Mouse (Mus musculus): Measurements from ENCODE around the gene Mtmr3. TPM values are rescaled to one million over a fixed set of nuclear protein-coding genes. Genes with fewer than 3 reads are reported as not detected.
A peak's percentile ranks its signal among the peaks of the same experiment; 100 is the strongest.

The Mtmr3 gene
- total and polyA plus RNA-seq, 3 experiments = 31.7 to 46.3 (median 32.5) TPM

DNA sequence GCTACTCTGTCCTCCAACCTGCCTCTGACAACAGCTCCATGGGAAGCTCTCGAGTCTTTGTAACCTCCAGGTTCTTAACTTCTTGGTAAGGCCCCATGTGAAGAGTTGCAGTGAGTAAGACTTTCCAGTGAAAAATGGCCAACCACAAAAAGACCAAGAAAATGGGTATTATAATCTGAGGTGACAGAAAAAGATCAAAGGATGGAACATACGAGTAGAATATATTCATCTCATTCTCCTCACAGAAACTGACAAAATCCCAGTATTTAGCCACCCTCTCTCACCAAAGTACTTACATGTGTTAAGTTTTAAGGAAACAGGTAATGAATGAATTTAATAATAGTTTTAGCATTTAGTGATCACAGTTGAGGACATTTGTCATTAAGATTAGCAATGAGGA, 88.2 kb downstream of the Mtmr3 start:
- Histone ChIP-seq H3K4me1 (ENCODE audit: control insufficient read depth in 1 of 2, insufficient read depth in 2 of 2) (peaks cover 5 to 22% of the 10 kb centered on the region in 2 experiments), H3K27me3 (replicated peaks) (no peaks in the 10 kb centered on the region), H3K79me2 (replicated peaks; ENCODE audit: control insufficient read depth, extremely low read depth, insufficient read depth, poor library complexity, severe bottlenecking) (no peaks in the 10 kb centered on the region), H3K4me3 (replicated peaks in 1 of 3; ENCODE audit: low read depth in 2 of 3, low read length in 2 of 3, poor library complexity in 1 of 3) (no peak overlapping the region), H3K9me3 (replicated peaks; ENCODE audit: low read length) (peaks cover 2% of the 10 kb centered on the region), H3K4me2 (ENCODE audit: insufficient read depth, low read depth, poor library complexity, severe bottlenecking) (0 out of 2 replicates have a peak overlapping the region, but pooled peaks have one; percentile 8), H3K36me3 (replicated peaks in 1 of 2; ENCODE audit: control insufficient read depth in 1 of 2, insufficient read depth in 1 of 2, low read length in 1 of 2) (peaks cover 19 to 68% of the 10 kb centered on the region in 2 experiments), H3K27ac (ENCODE audit: insufficient read depth, low read depth) (no peak overlapping the region), H3K9ac (ENCODE audit: insufficient read depth, low read depth) (no peak overlapping the region)
- dilution Hi-C loops (cut with MboI; ENCODE audit: extremely low pct_ligation_motif_present, extremely low pct_unique_long_range_greater_than_20kb, low sequenced_read_pairs) (no loop called here), in situ Hi-C loops (cut with MboI; ENCODE audit: low pct_ligation_motif_present, low pct_unique_long_range_greater_than_20kb, low sequenced_read_pairs) (loop anchor here (10.0 kb wide), 1 partner anchor 328 kb away; no protein-coding TSS in a partner anchor)
- DNase-seq (ENCODE audit: extremely low read depth) = peak; percentile 62
- TF ChIP-seq KAT2A (IDR thresholded peaks at IDR 0.05; ENCODE audit: insufficient replicate concordance, low read length) (no peak), SMC3 (IDR thresholded peaks at IDR 0.05; ENCODE audit: low read depth, low read length) (peak; percentile 13; the same call in 1 of the 2 replicates), TCF12 (IDR thresholded peaks at IDR 0.05; ENCODE audit: low read depth, low read length) (peak; percentile 68), PAX5 (IDR thresholded peaks at IDR 0.05; ENCODE audit: low read length) (no peak), ZNF384 (IDR thresholded peaks at IDR 0.05; ENCODE audit: low read depth, low read length) (no peak), NRF1 (IDR thresholded peaks at IDR 0.05; ENCODE audit: low read depth, low read length) (no peak), JUN (IDR thresholded peaks at IDR 0.05; ENCODE audit: insufficient read depth, low read depth, low read length) (peak; percentile 97), NELFE (IDR thresholded peaks at IDR 0.05; ENCODE audit: low read depth, low read length) (no peak), POLR2A (IDR thresholded peaks at IDR 0.05; ENCODE audit: low read depth, low read length) (no peak), GABPA (IDR thresholded peaks at IDR 0.05; ENCODE audit: insufficient replicate concordance, low read depth, low read length) (no peak), MEF2A (IDR thresholded peaks at IDR 0.05; ENCODE audit: borderline replicate concordance, low read depth, low read length) (peak; percentile 83), TBP (conservative IDR thresholded peaks at IDR 0.05; ENCODE audit: low read depth, low read length) (no peak), HCFC1 (IDR thresholded peaks at IDR 0.05; ENCODE audit: low read depth, low read length) (no peak; the same call in 1 of the 2 replicates), UBTF (IDR thresholded peaks at IDR 0.05; ENCODE audit: low read depth, low read length) (no peak), MAZ (IDR thresholded peaks at IDR 0.05; ENCODE audit: low read depth, low read length) (peak; percentile 53; the same call in 1 of the 2 replicates), MAFK (IDR thresholded peaks at IDR 0.05; ENCODE audit: insufficient replicate concordance, low read length) (peak; percentile 63; the same call in 1 of the 2 replicates), RAD21 (IDR thresholded peaks at IDR 0.05; ENCODE audit: low read depth, low read length) (no peak; the same call in 1 of the 2 replicates), IRF4 (IDR thresholded peaks at IDR 0.05; ENCODE audit: low read depth, low read length) (peak; percentile 85), CHD1 (IDR thresholded peaks at IDR 0.05; ENCODE audit: low read depth, low read length) (0 out of 2 replicates have a peak, but pooled peaks have one; percentile 64), MYC (IDR thresholded peaks at IDR 0.05; ENCODE audit: low read depth, low read length) (peak; percentile 76; the same call in 1 of the 2 replicates), ZKSCAN1 (IDR thresholded peaks at IDR 0.05; ENCODE audit: borderline replicate concordance, low read depth, low read length) (no peak), SIN3A (IDR thresholded peaks at IDR 0.05; ENCODE audit: low read length) (peak; percentile 64; the same call in 1 of the 2 replicates), ELF1 (IDR thresholded peaks at IDR 0.05; ENCODE audit: low read depth, low read length) (no peak), CTCF (conservative IDR thresholded peaks at IDR 0.05 in 1 of 2, IDR thresholded peaks at IDR 0.05 in 1 of 2; ENCODE audit: low read depth in 2 of 2, low read length in 2 of 2) (no peak), E2F4 (IDR thresholded peaks at IDR 0.05; ENCODE audit: insufficient replicate concordance, low read depth, low read length) (no peak), CHD2 (IDR thresholded peaks at IDR 0.05; ENCODE audit: low read length) (peak; percentile 67), ZMIZ1 (IDR thresholded peaks at IDR 0.05; ENCODE audit: low read depth, low read length) (no peak), USF1 (IDR thresholded peaks at IDR 0.05; ENCODE audit: low read depth, low read length) (no peak), POLR2AphosphoS2 (IDR thresholded peaks at IDR 0.05; ENCODE audit: low read depth, low read length) (no peak), MXI1 (IDR thresholded peaks at IDR 0.05; ENCODE audit: low read depth, low read length) (peak; percentile 41; the same call in 1 of the 2 replicates), ETS1 (conservative IDR thresholded peaks at IDR 0.05; ENCODE audit: low read depth, low read length) (peak; percentile 77), RCOR1 (conservative IDR thresholded peaks at IDR 0.05; ENCODE audit: low read depth, low read length) (peak; percentile 89), BHLHE40 (IDR thresholded peaks at IDR 0.05; ENCODE audit: low read depth, low read length) (peak; percentile 56), JUND (conservative IDR thresholded peaks at IDR 0.05; ENCODE audit: low read depth, low read length) (peak; percentile 98), EP300 (IDR thresholded peaks at IDR 0.05; ENCODE audit: low read length) (peak; percentile 96), ZC3H11A (IDR thresholded peaks at IDR 0.05; ENCODE audit: low read depth, low read length) (no peak), USF2 (conservative IDR thresholded peaks at IDR 0.05; ENCODE audit: low read depth, low read length) (no peak), MAX (IDR thresholded peaks at IDR 0.05; ENCODE audit: low read length) (no peak; the same call in 1 of the 2 replicates)

Data from CH12.LX (cell line).